Comparison of ENCODE assay signal across 9 mouse cellular contexts in the genomic region with DNA sequence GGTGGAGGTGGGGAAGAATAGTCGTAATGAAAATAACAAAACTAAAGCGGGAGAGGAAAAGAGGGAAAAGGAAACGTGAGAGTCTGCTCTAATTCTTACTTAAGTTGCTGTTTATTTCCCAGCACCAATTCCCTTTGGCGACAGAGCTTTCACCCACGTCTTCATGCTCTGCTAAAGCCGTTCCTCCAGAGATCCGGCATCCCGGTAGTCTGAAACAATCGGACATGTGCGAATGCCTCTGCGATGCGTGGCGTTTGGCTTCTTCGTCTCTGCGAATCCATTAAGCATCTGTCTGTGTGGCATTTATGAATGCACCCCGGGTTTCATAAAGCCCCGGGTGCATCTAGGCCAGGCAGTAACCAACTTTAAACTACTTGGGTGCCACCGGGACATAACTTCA. TPM values are rescaled to one million over a fixed set of nuclear protein-coding genes. Genes with fewer than 3 reads are reported as not detected.
DNase-seq lines count a peak whose midpoint lies in the region; ATAC-seq and TF ChIP-seq lines count a peak whose summit lies in the region.
"Had no signal": no experiment of that assay in that cellular context is flagged by ENCODE, and none has a peak within 500 bp of the region (broad histone marks: within the 10 kb centered on the region; RNA-seq: fewer than 3 reads in every experiment).

No protein-coding gene starts in this region.

- no peaks in the 10 kb centered on the region; the same call in 1 of the 2 replicates for H3K4me1 ChIP-seq in heart, embryonic 12.5 days (replicated peaks)
- H3K4me1 ChIP-seq in heart, adult 2 months (ENCODE audit: control insufficient read depth, insufficient read depth, low read length) = no peaks in the 10 kb centered on the region; the same call in 1 of the 2 replicates
- H3K4me1 ChIP-seq in midbrain, embryonic 10.5 days = peaks cover 30% of the 10 kb centered on the region

- H3K4me2 ChIP-seq in heart, embryonic 12.5 days = peak overlapping the region; percentile 37

- no peak for TF ChIP-seq CTCF in heart, adult 2 months (IDR thresholded peaks at IDR 0.05)

- no peak for TF ChIP-seq POLR2A in heart, adult 2 months (IDR thresholded peaks at IDR 0.05; ENCODE audit: insufficient read depth, low read depth, low read length)

- no peak for DNase-seq in heart, adult 2 months
- peak; percentile 33 for DNase-seq in right cerebral cortex, adult 18-20 months
- no peak for DNase-seq in right cerebral cortex, postnatal 4 days
- DNase-seq in midbrain, embryonic 10.5 days (ENCODE audit: low spot score) = no peak
- no peak for DNase-seq in spleen, adult 18-20 months
- DNase-seq in lung, postnatal 4 days = no peak
- no peak for DNase-seq in spleen, postnatal 10 days (ENCODE audit: low spot score in 2 of 2)
- DNase-seq: lung, embryonic 14.5 days had no signal

- H3K36me3 ChIP-seq in heart, embryonic 12.5 days = no peaks in the 10 kb centered on the region
- no peaks in the 10 kb centered on the region for H3K36me3 ChIP-seq in heart, adult 2 months (ENCODE audit: control insufficient read depth, insufficient read depth, low read length)
- no peaks in the 10 kb centered on the region for H3K36me3 ChIP-seq in midbrain, embryonic 10.5 days

- H3K9me3 ChIP-seq in heart, embryonic 12.5 days (replicated peaks) = no peaks in the 10 kb centered on the region
- H3K9me3 ChIP-seq in midbrain, embryonic 10.5 days (replicated peaks) = 0 out of 2 replicates have a peak, but pooled peaks cover 3% of the 10 kb centered on the region

- WGBS in heart, embryonic 12.5 days = 65% methylated on average over 18 of the region's 18 CpGs
- WGBS in heart, adult 2 months = 67% methylated on average over 18 of the region's 18 CpGs
- WGBS in midbrain, embryonic 10.5 days = 65% methylated on average over 18 of the region's 18 CpGs

- no peak for TF ChIP-seq EP300 in heart, adult 2 months (IDR thresholded peaks at IDR 0.05; ENCODE audit: insufficient read depth, low read depth, low read length)

- intact Hi-C loops in heart, adult 2 months (cut with DNase I) = no loop called here

- H3K4me3 ChIP-seq in heart, embryonic 12.5 days = no peak overlapping the region
- no peak overlapping the region for H3K4me3 ChIP-seq in heart, adult 2 months
- 0 out of 2 replicates have a peak overlapping the region, but pooled peaks have one; percentile 26 for H3K4me3 ChIP-seq in midbrain, embryonic 10.5 days

- H3K79me2 ChIP-seq in heart, adult 2 months (replicated peaks; ENCODE audit: control insufficient read depth, insufficient read depth, low read length) = no peaks in the 10 kb centered on the region

- no peak overlapping the region for H3K27ac ChIP-seq in heart, embryonic 12.5 days (ENCODE audit: poor library complexity, severe bottlenecking)
- no peak overlapping the region for H3K27ac ChIP-seq in heart, adult 2 months
- no peak overlapping the region for H3K27ac ChIP-seq in midbrain, embryonic 10.5 days (replicated peaks)

- ATAC-seq in heart, embryonic 12.5 days (ENCODE audit: insufficient number of reproducible peaks, low FRiP score) = no peak

- H3K9ac ChIP-seq in heart, embryonic 12.5 days = no peak overlapping the region
- H3K9ac ChIP-seq in heart, adult 2 months (ENCODE audit: low read depth, low read length) = no peak overlapping the region
- H3K9ac ChIP-seq: lung, embryonic 14.5 days had no signal

- no peaks in the 10 kb centered on the region for H3K27me3 ChIP-seq in heart, embryonic 12.5 days (replicated peaks)
- H3K27me3 ChIP-seq in heart, adult 2 months (ENCODE audit: control insufficient read depth, insufficient read depth, low read length) = no peaks in the 10 kb centered on the region
- peaks cover 13% of the 10 kb centered on the region; the same call in 1 of the 2 replicates for H3K27me3 ChIP-seq in midbrain, embryonic 10.5 days (ENCODE audit: low read depth, poor library complexity, severe bottlenecking)

RNA-seq across cellular contexts. Expression of a gene that starts 44.6 kb away (rescaled TPM):
- polyA plus RNA-seq in heart, embryonic 12.5 days (2016; fragmentation: Nextera tagmentation; extraction: Ambion mirVana) = 2.5 and 2.8 TPM in 2 replicates
- 1 to 10 TPM; 6.2 to 6.3 TPM for total RNA-seq in heart, adult 2 months (2021)
- 1.1 and 2.1 TPM in 2 replicates for polyA plus RNA-seq in heart, adult 2 months (2012; rRNA removed)
- polyA plus RNA-seq in midbrain, embryonic 10.5 days (2016; fragmentation: Nextera tagmentation; extraction: Ambion mirVana) = 0.71 and 0.73 TPM in 2 replicates
